Mouse (Mus musculus): ENCODE results near the gene Rnasek. TPM values are rescaled to one million over a fixed set of nuclear protein-coding genes. Genes with fewer than 3 reads are reported as not detected.

The Rnasek gene
- 126 and 165 TPM in 2 replicates for polyA plus RNA-seq (2016; fragmentation: Nextera tagmentation; extraction: Ambion mirVana)

DNA sequence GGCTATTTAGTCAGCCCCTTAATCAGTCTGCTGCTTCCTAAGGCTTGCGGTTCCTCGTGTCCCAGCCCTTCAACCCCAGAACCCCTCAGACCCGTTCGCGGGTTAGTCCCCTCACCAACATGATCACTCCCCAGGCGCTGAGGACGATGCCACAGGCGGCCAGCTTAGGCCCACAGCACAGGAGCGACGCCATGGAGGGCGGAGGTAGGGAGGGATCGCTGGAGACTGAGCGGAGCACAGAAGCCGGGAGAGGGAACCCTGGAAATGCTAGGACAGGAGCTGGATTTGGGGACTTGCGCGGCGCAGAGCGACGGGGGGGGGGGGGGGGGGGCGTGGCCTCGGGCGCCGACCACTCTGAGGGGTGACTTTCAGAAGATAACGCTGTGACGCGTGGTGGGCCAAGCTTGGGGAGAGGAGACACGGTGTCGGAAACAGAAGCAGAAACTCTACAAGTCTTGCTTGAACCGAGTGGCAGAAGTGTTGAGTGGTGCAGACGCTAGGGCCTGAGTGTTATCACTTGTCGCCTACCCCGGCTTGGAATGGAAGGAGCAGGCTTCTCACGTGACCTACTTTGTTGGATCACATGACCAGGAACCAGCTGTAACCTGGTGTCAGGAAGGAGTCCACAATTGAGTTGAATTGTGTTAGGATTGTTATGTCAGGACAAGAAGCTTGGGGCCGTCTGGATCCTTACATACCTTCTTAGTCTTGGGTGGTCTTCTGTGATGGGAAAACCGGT, at the start of gene Rnasek, which contains the start of gene Gm21988:
TSS of gene Rnasek (minus strand) at position 302 of the 739 bp plus-strand sequence.
TSS of gene Gm21988 (minus strand) at position 290 of the 739 bp plus-strand sequence.
- WGBS: under 1% methylated on average over 31 of the region's 35 CpGs
- Histone ChIP-seq H3K27me3 (ENCODE audit: insufficient read depth, poor library complexity, severe bottlenecking) (peaks cover 2% of the 10 kb centered on the region; the same call in 1 of the 2 replicates), H3K9me3 (no peaks in the 10 kb centered on the region), H3K27ac (peak within 1 kb of the TSS; percentile 97), H3K36me3 (peaks cover 13% of the 10 kb centered on the region), H3K4me3 (peak within 1 kb of the TSS; percentile 92), H3K4me1 (peaks cover 42% of the 10 kb centered on the region)
- DNase-seq (ENCODE audit: low spot score): peak; percentile 91

DNA sequence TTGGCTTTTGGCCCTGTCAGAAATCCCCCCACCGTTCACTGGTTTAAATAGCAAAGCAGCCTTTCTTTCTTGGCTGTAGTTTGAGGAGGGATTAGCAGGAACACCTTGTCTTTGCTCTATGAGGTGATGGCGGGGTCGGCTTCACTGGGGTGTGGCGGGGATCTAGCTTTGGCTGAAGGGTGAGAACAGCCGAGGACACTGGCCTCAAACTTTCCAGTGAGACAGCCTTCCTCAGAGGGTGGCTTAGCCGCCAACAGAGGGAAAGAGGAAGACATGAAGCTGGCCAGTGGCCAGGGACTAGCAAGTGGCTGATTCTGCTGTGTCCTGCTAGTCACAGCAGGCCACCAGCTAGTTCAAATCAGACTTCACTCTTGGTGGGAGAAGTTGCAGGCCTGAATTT, 49.6 kb upstream of the Rnasek start:
- Histone ChIP-seq H3K27me3 (ENCODE audit: insufficient read depth, poor library complexity, severe bottlenecking) (no peaks in the 10 kb centered on the region), H3K27ac (no peak overlapping the region), H3K36me3 (no peaks in the 10 kb centered on the region), H3K9me3 (no peaks in the 10 kb centered on the region), H3K4me1 (peaks cover 4% of the 10 kb centered on the region; the same call in 1 of the 2 replicates), H3K4me3 (no peak overlapping the region)
- no peak for DNase-seq (ENCODE audit: low spot score)
- 25% methylated on average over 6 of the region's 6 CpGs for WGBS

DNA sequence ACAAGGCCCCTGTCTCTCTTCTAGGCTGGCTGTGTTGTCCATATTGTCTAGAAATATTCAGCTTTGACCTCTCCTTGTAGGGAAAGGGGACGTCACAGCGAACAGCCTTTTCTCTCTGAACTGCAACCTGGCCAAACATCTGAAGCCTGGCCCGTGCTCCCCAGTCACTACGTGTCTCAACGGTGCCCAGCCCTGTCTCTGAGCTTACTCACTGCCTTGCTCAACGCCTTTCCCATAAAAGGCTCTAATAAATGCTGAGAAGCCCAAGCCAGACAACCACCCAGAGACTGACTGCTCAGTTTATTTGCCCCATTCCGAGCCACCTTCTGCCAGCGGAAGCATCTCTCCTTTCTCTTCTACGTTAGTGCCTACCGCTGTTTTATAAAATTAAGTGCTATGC, 48.5 kb upstream of the Rnasek start:
- H3K4me3 ChIP-seq: no peak overlapping the region
- peaks cover 4% of the 10 kb centered on the region; the same call in 1 of the 2 replicates for H3K4me1 ChIP-seq
- DNase-seq (ENCODE audit: low spot score): no peak
- no peaks in the 10 kb centered on the region for H3K9me3 ChIP-seq
- no peaks in the 10 kb centered on the region for H3K36me3 ChIP-seq
- H3K27me3 ChIP-seq (ENCODE audit: insufficient read depth, poor library complexity, severe bottlenecking): no peaks in the 10 kb centered on the region
- 86% methylated on average over 10 of the region's 10 CpGs for WGBS
- no peak overlapping the region for H3K27ac ChIP-seq

GRCm38 (mm10) chr11:70285686-70286085, 46.0 kb upstream of the Rnasek start:
- no peaks in the 10 kb centered on the region for H3K36me3 ChIP-seq
- peaks cover 4% of the 10 kb centered on the region; the same call in 1 of the 2 replicates for H3K4me1 ChIP-seq
- H3K27me3 ChIP-seq (ENCODE audit: insufficient read depth, poor library complexity, severe bottlenecking): no peaks in the 10 kb centered on the region
- H3K27ac ChIP-seq: no peak overlapping the region
- no peak overlapping the region for H3K4me3 ChIP-seq
- H3K9me3 ChIP-seq: no peaks in the 10 kb centered on the region
- DNase-seq (ENCODE audit: low spot score): no peak
- 70% methylated on average over 5 of the region's 5 CpGs for WGBS

DNA sequence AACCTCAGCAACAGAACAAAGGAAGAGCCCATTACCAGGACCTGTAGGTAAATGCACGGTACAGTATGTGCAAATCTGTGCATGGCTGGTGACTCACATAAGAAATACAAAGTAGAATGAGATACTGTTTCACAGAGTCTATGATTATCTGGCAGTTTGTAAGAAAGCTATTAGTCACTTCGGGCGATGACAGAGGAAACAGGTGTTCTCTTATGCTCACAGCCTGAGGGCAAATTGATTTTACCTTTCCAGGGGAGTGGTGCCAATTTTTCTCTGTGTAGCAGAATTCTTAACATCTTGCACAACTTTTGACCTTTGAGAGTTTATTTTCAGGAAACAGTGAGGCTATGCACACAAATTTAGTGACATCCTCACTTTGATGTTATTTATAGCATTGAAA, 45.1 kb upstream of the Rnasek start:
- 74% methylated on average over 3 of the region's 3 CpGs for WGBS
- H3K36me3 ChIP-seq: no peaks in the 10 kb centered on the region
- H3K27ac ChIP-seq: no peak overlapping the region
- H3K4me1 ChIP-seq: peaks cover 4% of the 10 kb centered on the region; the same call in 1 of the 2 replicates
- H3K4me3 ChIP-seq: no peak overlapping the region
- no peaks in the 10 kb centered on the region for H3K27me3 ChIP-seq (ENCODE audit: insufficient read depth, poor library complexity, severe bottlenecking)
- H3K9me3 ChIP-seq: no peaks in the 10 kb centered on the region
- no peak for DNase-seq (ENCODE audit: low spot score)

DNA sequence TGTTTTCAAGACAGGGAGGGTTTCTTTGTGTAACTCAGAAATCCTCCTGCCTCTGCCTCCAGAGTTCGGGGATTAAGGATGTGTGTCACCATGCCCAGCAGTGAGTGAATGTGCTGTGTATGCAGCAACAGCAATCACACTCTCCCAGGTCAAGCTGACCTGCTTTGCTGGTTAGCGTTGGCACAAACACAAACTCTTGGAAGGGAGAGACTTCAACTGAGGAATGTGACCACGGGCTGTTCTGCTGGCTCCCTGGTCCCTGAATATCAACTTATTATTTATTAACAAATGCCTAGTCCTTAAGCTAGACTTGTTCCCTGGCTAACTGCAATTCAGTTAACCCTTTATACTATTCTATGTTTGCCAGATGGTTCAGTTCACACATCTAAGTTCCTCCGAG, 44.0 kb upstream of the Rnasek start:
- Histone ChIP-seq H3K36me3 (no peaks in the 10 kb centered on the region), H3K4me1 (no peaks in the 10 kb centered on the region), H3K9me3 (no peaks in the 10 kb centered on the region), H3K27ac (no peak overlapping the region), H3K27me3 (ENCODE audit: insufficient read depth, poor library complexity, severe bottlenecking) (no peaks in the 10 kb centered on the region), H3K4me3 (no peak overlapping the region)
- WGBS: 80% methylated on average over 4 of the region's 4 CpGs
- DNase-seq (ENCODE audit: low spot score): no peak

GRCm38 (mm10) chr11:70280441-70280840, 40.8 kb upstream of the Rnasek start:
- Histone ChIP-seq H3K27me3 (ENCODE audit: insufficient read depth, poor library complexity, severe bottlenecking) (no peaks in the 10 kb centered on the region), H3K4me1 (no peaks in the 10 kb centered on the region), H3K9me3 (no peaks in the 10 kb centered on the region), H3K27ac (no peak overlapping the region), H3K4me3 (no peak overlapping the region), H3K36me3 (no peaks in the 10 kb centered on the region)
- WGBS: 72% methylated on average over 3 of the region's 3 CpGs
- no peak for DNase-seq (ENCODE audit: low spot score)

DNA sequence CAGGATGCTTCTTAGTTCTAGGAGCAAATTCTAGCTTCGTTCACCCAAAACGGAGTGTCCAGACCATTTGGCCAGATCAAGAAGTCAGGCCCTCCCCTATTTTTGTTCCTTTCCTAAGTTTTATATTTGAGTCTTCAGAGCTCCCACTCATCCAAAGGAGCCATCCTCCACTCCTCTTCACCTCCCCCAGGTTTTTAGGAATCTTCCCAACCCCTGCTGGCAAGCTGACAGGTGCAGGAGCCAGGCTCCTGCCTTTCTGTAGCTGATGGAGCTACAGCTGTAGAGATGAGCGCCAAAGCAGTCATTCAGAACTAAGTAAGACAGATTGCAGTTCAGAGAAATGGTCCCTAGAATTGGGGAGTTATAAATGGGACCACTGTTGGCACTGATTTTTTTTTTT, 39.3 kb upstream of the Rnasek start:
- Histone ChIP-seq H3K36me3 (no peaks in the 10 kb centered on the region), H3K4me1 (no peaks in the 10 kb centered on the region), H3K27me3 (ENCODE audit: insufficient read depth, poor library complexity, severe bottlenecking) (no peaks in the 10 kb centered on the region), H3K27ac (no peak overlapping the region), H3K4me3 (no peak overlapping the region), H3K9me3 (no peaks in the 10 kb centered on the region)
- WGBS: 80% methylated on average over 3 of the region's 3 CpGs
- no peak for DNase-seq (ENCODE audit: low spot score)

GRCm38 (mm10) chr11:70271641-70272040, 32.0 kb upstream of the Rnasek start:
- no peak for DNase-seq (ENCODE audit: low spot score)
- Histone ChIP-seq H3K27me3 (ENCODE audit: insufficient read depth, poor library complexity, severe bottlenecking) (no peaks in the 10 kb centered on the region), H3K27ac (no peak overlapping the region), H3K9me3 (no peaks in the 10 kb centered on the region), H3K4me3 (no peak overlapping the region), H3K4me1 (no peaks in the 10 kb centered on the region), H3K36me3 (no peaks in the 10 kb centered on the region)
- WGBS: 79% methylated on average over 7 of the region's 7 CpGs

GRCm38 (mm10) chr11:70266405-70266804, 26.8 kb upstream of the Rnasek start:
- Histone ChIP-seq H3K4me3 (no peak overlapping the region), H3K27ac (no peak overlapping the region), H3K9me3 (no peaks in the 10 kb centered on the region), H3K36me3 (no peaks in the 10 kb centered on the region), H3K27me3 (ENCODE audit: insufficient read depth, poor library complexity, severe bottlenecking) (no peaks in the 10 kb centered on the region), H3K4me1 (peaks cover 9% of the 10 kb centered on the region; the same call in 1 of the 2 replicates)
- WGBS: 71% methylated on average over 1 of the region's 1 CpGs
- DNase-seq (ENCODE audit: low spot score): no peak

- Histone ChIP-seq H3K4me3 (no peak overlapping the region), H3K27me3 (ENCODE audit: insufficient read depth, poor library complexity, severe bottlenecking) (no peaks in the 10 kb centered on the region), H3K9me3 (no peaks in the 10 kb centered on the region), H3K4me1 (peaks cover 9% of the 10 kb centered on the region; the same call in 1 of the 2 replicates), H3K36me3 (no peaks in the 10 kb centered on the region), H3K27ac (no peak overlapping the region)
- no peak for DNase-seq (ENCODE audit: low spot score)
- WGBS: 77% methylated on average over 4 of the region's 4 CpGs
These were observed 26.2 kb upstream of the Rnasek start for GRCm38 (mm10) chr11:70265819-70266218.

DNA sequence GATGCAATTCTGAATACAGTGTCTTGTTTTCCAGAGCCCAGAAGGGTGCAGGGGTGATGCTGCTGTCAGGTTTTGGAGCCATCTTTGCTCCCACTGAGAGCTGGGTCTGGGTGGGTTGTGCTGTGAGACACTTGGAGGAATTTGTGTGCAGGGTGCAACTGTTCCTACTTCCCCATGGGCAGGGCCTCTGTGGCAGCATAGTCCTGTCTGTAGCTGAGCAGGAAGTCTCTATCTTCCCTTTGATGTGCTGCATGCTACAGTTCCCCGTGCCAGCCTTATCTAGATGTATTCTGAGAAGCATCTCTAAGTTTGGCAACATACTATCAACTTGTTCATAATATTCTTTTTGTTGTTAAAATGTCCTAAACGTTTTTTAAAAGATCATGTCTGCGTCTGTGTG, 25.6 kb upstream of the Rnasek start:
- 48% methylated on average over 3 of the region's 3 CpGs for WGBS
- H3K4me3 ChIP-seq: no peak overlapping the region
- H3K9me3 ChIP-seq: no peaks in the 10 kb centered on the region
- peaks cover 9% of the 10 kb centered on the region; the same call in 1 of the 2 replicates for H3K4me1 ChIP-seq
- no peaks in the 10 kb centered on the region for H3K36me3 ChIP-seq
- DNase-seq (ENCODE audit: low spot score): no peak
- H3K27ac ChIP-seq: no peak overlapping the region
- H3K27me3 ChIP-seq (ENCODE audit: insufficient read depth, poor library complexity, severe bottlenecking): no peaks in the 10 kb centered on the region

- Histone ChIP-seq H3K9me3 (no peaks in the 10 kb centered on the region), H3K4me1 (peaks cover 14% of the 10 kb centered on the region), H3K27me3 (ENCODE audit: insufficient read depth, poor library complexity, severe bottlenecking) (peaks cover 24% of the 10 kb centered on the region), H3K27ac (no peak overlapping the region), H3K4me3 (no peak overlapping the region), H3K36me3 (no peaks in the 10 kb centered on the region)
- no peak for DNase-seq (ENCODE audit: low spot score)
- 91% methylated on average over 4 of the region's 4 CpGs for WGBS
These were observed 19.4 kb upstream of the Rnasek start for GRCm38 (mm10) chr11:70259035-70259434.
